Mouse (Mus musculus): ENCODE results near the gene Macf1. TPM values are rescaled to one million over a fixed set of nuclear protein-coding genes. Genes with fewer than 3 reads are reported as not detected.
"Not testable (repeated sequence)": the region's sequence is repeated elsewhere in the genome, so short reads cannot be mapped to it uniquely, and the experiment has no call there.

Gene Macf1
- total and polyA plus RNA-seq, 3 experiments = 29.1 to 138 (median 122) TPM

GRCm38 (mm10) chr4:123353271-123353877 is 330.8 kb downstream of the Macf1 start:
- peak; percentile 79 for DNase-seq

- DNase-seq = no peak
These were observed 340.7 kb downstream of the Macf1 start for GRCm38 (mm10) chr4:123343471-123343789.

- peak; percentile 85 for DNase-seq
These were observed 341.3 kb downstream of the Macf1 start, which contains the start of gene Bmp8a for GRCm38 (mm10) chr4:123342642-123343470. Bmp8a (minus strand) TSS chr4:123343252.

GRCm38 (mm10) chr4:123342091-123342641 is 342.0 kb downstream of the Macf1 start:
- DNase-seq = no peak

GRCm38 (mm10) chr4:123340232-123340631 is 343.9 kb downstream of the Macf1 start:
- DNase-seq = no peak

GRCm38 (mm10) chr4:123337693-123338092 is 346.5 kb downstream of the Macf1 start:
- DNase-seq = no peak

GRCm38 (mm10) chr4:123335796-123336585 is 348.2 kb downstream of the Macf1 start:
- no peak for DNase-seq

GRCm38 (mm10) chr4:123335244-123335643 is 348.9 kb downstream of the Macf1 start:
- DNase-seq = not testable (repeated sequence)

GRCm38 (mm10) chr4:123334177-123334576 is 350.0 kb downstream of the Macf1 start:
- no peak for DNase-seq

- no peak for DNase-seq
These were observed 351.0 kb downstream of the Macf1 start for GRCm38 (mm10) chr4:123333151-123333550.

GRCm38 (mm10) chr4:123331961-123332360 is 352.2 kb downstream of the Macf1 start:
- DNase-seq = not testable (repeated sequence)

GRCm38 (mm10) chr4:123331326-123331725 is 352.8 kb downstream of the Macf1 start:
- DNase-seq = no peak

- no peak for DNase-seq
These were observed 355.2 kb downstream of the Macf1 start for GRCm38 (mm10) chr4:123328946-123329345.

GRCm38 (mm10) chr4:123327630-123328029 is 356.5 kb downstream of the Macf1 start:
- no peak for DNase-seq

- DNase-seq = no peak
These were observed 358.1 kb downstream of the Macf1 start for GRCm38 (mm10) chr4:123326087-123326486.

GRCm38 (mm10) chr4:123323534-123323933 is 360.6 kb downstream of the Macf1 start, which contains the start of gene Oxct2a:
Oxct2a (minus strand) TSS chr4:123323634.
- no peak for DNase-seq

- DNase-seq = not testable (repeated sequence)
These were observed 361.2 kb downstream of the Macf1 start for GRCm38 (mm10) chr4:123322910-123323309.

- DNase-seq = no peak
These were observed 369.7 kb downstream of the Macf1 start for GRCm38 (mm10) chr4:123314497-123314896.

- no peak for DNase-seq
These were observed 371.1 kb downstream of the Macf1 start for GRCm38 (mm10) chr4:123313010-123313409.

GRCm38 (mm10) chr4:123311845-123312244 is 372.3 kb downstream of the Macf1 start:
- no peak for DNase-seq

GRCm38 (mm10) chr4:123308292-123308691 is 375.9 kb downstream of the Macf1 start:
- no peak for DNase-seq

- no peak for DNase-seq
These were observed 377.2 kb downstream of the Macf1 start for GRCm38 (mm10) chr4:123306999-123307398.
